Mouse (Mus musculus): Measurements from ENCODE around the gene Ooep.
"Not testable (repeated sequence)": the region's sequence is repeated elsewhere in the genome, so short reads cannot be mapped to it uniquely, and the experiment has no call there.

Gene Ooep

GRCm38 (mm10) chr9:78365850-78366544, 12.5 kb downstream of the Ooep start:
- DNase-seq = no peak

DNA sequence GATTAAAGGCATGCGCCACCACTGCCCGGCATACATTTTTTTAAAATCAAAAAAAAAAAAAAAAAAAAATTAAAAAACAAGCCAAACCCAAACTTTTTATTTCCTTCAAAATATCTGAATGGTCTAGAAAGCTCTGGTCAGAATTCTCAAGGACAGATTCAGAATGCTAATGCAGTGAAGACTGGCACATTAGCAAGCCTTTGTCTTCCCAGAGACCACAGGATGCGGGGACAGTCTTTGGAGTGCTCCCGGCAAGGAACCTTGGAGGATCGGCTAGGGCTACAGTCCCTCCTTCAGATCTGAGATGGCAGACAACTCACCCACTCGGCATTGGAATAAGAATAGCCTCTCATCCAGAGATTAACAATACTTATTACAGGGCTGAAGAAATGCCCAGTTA, 13.8 kb downstream of the Ooep start:
- no peak for DNase-seq

DNA sequence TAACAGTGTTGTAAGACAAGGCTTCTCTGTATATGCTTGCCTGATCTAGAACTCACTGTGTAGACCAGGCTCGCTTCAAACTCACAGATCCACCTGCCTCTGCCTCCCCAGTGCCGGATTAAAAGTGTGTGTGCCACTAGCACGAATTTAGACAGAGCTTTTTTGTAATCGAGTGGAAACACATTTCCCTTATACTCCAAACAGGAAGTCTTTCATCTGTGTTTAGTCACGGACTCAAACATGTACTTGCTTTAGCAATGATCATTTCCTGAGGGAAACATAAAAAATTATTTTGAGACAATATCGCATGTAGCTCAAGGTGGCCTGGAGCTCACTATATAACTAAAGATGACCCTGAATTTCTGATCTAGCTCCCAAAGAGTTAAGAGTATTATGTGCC, 15.2 kb downstream of the Ooep start:
- no peak for DNase-seq

DNA sequence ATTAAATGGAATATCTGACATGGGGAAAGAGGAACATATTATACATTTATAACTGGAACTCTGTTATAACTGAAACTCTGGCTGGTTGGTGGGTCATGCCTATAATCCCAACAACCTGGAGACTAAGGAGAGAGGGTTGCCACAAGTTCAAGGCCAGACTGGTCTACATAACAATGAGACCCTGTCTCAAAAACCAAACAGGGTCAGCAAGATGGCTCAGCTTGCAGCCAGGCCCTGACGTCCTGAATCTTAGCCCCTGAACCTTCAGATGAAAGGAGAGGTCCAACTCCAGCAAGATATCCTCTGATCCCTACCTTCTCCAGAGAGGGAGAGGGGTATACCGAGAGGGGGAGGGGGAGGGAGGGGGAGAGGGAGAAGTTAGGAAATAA, 18.0 kb downstream of the Ooep start:
- DNase-seq = no peak

DNA sequence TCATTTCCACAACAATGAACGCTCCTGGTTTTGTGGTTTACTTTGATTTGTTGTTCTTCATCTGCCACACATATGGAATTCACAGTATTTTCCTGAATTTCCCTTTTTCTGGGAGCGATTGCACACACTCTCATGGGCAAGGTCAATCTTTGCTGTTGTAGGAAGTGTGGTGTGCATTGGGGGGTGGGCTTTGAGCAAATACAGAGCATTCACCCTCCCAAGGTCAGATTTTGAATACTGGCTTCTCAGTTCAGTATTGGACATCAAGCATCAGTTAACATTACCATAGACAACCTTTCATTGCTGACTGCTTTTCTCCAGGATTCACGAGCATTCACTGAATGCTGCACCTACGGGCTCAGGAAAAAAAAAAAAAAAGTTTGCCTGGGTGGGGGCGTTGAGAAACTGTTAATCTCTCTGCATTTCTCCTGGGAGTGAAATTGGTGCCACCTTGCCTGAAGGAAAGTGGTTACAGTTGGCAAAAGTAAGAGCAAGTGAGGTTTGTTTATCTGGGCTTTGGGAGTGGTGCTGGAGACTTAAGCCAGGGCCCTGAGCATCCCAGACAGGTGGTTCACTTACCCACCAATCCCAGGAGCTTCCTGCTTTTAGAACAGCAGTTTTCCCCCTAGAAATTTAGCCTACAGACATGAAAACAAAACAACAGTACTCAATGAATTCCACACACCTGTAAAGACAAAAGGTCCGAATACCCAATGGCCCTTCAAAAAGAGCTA, 18.6 kb downstream of the Ooep start:
- no peak for DNase-seq

DNA sequence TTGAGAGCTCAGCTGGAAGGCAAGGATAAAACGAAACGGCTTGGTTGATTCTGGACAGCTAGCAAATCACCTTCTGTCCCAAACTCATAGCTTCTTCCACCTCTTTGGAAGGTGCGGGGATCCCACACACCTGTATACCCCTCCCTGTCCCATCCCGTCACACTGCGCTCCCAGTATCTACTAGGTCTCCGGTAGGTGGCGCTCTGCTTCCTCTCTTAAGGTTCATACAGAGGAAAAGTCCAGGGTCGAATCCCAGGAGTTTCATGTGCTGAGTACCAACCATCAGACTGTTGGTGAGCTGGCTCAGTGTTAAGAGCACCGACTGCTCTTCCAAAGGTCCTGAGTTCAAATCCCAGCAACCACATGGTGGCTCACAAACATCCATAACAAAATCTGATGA, 20.5 kb downstream of the Ooep start:
- peak; percentile 14 for DNase-seq

DNA sequence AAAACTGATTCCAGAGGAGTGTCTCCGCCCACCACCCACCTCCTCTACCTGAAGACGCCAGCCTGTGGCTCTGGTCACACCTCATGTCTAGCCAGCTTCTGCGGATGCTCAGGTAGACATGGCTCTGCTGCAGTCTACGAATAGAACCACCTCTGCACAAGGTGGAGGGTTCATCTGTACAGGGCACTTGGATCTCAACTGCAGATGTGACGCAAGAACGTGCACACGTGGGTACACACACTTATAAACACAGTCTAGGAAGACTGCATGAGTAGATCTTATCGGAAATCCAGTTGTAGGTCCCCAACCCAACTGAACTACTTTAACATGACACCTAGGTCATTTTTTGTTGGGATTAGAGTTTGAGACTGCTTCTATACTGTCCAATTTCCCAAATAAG, 22.9 kb downstream of the Ooep start, which contains the start of gene Gsta2:
TSS of gene Gsta2 (minus strand) at position 178 of the 400 bp plus-strand sequence.
- no peak for DNase-seq

DNA sequence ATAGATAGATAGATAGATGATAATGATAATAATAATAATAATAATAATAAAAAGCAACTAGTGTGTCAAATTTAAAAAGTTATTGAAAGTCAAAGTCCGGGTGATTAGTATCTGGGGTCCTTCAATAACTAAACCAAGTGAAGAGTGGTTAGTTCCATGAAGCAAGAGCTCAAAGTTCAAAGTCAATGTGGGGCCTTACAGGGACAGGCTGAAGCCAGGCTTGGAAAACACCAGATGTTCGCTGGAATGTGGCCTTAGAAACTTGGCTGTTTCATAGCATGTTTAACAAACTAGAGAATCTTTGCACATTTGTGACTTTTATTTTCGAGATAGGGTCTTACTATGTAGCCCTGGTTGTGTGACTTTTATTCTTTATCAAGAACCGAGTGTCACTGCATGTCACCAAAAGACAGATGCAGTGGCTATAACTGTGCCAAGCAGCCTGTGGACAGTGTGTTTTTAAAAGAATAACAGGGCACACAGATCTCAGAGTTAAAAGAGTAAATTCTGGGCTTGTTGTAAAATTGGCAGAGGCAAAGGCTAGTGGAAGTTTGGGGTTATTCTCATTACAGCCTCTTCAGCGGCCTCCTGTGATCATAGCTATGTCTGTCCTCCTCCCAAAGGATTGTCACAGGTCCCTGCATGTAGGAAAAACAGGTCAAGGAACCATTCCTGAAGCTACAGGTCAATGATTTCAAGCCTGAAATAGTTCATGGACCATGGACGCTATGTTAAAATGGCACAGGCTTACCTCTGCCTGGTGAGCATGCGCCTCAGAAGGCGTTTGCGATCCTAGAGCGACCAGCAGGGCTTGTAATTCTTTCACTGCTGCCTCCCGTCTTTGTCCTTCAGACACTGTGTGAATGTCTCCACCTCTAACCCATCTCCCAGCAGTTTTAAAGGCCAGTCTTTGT, 23.6 kb downstream of the Ooep start:
- no peak for DNase-seq

GRCm38 (mm10) chr9:78351504-78352220, 26.9 kb downstream of the Ooep start:
- no peak for DNase-seq

DNA sequence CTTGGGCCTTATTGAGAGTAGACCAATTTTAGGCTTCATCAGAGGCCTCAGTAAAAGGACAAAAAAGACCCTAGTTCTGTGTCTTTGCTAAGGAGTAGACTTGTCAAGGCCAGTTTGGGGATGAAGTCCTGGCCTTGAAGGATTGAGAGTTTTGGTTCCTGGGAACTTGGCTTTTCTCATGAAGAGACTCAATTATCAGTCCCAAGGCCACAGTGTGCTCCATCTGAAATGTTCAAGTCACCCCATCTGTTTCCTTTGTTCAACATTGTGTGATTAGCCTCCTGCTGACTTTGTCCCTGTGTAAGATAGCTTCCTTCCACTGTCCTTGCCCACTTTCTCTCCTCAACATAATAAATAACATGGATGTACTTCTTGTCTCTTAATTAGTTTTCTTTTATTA, 28.5 kb downstream of the Ooep start:
- DNase-seq = not testable (repeated sequence)

DNA sequence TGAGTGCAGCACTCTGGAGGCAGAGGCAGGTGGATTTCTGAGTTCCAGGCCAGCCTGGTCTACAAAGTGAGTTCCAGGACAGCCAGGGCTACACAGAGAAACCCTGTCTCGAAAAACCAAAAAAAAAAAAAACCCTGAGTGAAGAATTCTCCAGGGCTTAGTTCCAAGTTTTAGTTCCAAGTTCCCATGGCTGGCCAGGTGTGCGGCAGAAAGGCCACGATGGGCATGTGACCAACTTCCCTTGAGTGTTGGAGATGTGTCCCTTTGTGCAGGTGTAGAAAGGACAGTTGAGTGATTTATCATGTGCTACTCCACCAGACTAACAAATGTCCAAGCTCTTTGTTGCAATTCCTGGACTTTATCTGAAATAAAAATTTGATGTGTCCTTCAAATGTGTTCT, 29.4 kb downstream of the Ooep start:
- not testable (repeated sequence) for DNase-seq

DNA sequence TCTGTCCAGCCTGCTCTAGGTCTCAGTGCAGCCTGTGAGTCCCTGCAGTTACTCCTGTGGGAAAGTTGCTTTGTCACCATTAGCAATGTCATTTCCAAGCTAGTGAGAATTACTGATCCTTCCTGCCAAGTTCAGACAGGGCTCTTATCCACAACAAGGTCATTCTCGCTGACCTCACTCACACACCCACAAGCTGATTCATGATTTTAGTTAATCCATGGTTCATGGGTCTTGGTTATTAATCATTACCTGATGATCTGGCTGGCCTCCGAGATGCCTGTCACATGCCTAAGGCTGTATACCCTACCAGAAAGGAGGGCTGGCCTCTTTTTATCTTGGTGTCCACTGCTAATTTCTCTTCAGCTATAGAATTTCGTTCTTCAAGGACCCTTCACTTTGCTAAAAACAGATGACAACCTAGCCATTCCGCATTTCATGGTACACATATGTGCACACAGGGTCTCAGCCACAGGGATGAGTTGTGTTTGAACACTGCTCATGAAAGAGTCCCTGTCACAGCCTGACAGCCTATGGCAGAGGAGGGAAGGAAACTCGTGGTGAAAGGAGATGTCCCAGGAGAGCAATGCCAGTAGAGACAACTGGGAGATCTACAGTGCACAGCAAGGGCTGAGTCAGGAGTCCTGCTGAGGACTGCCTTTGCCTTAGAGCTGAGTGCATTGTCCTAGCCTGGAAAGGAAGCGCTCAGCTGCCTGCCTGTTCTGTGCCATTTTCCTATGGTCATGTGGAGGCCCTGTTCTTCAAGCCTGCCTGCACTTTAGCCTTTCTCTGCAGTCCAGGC, 30.1 kb downstream of the Ooep start:
- DNase-seq = not testable (repeated sequence)

- no peak for DNase-seq
These were observed 31.5 kb downstream of the Ooep start for GRCm38 (mm10) chr9:78347004-78347403.

DNA sequence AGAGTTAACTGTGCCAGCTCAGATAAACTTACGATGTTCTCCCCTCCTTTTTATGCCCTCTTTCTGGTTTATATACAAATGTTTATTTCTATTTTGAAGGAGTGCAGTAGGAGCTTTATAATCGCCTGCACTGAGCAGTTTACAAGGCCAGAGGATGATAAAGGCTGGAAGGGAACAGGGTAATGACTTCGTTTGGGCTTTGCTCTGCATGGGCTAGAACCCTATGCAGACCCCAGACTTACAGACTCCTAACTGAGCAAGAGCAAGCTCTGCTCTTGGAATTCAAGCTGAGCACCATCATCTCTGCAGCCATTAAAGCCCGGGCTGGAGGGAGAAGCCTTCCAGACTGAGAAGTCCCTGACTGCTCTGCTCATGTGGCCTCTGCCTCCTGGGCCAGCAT, 33.3 kb downstream of the Ooep start:
- DNase-seq = not testable (repeated sequence)

GRCm38 (mm10) chr9:78343055-78343454, 35.5 kb downstream of the Ooep start:
- not testable (repeated sequence) for DNase-seq

DNA sequence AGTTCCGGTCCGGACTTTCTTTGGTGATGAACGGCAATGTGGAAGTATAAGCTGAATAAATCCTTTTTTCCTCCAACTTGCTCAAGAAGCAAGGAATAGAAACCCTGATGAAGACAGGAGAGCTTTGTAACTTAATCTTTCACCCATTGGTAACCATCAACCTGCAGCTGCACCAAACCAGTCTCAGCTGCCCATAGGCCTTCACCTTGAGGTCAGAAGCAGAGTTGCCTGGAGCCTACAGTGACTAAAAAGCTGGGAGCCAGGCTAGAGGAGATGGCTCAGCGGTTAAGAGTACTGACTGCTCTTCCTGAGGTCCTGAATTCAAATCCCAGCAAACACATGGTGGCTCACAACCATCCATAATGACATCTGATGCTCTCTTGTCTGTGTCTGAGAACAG, 36.0 kb downstream of the Ooep start:
- not testable (repeated sequence) for DNase-seq

- DNase-seq = not testable (repeated sequence)
These were observed 38.2 kb downstream of the Ooep start for GRCm38 (mm10) chr9:78340324-78340723.

- not testable (repeated sequence) for DNase-seq
These were observed 41.5 kb downstream of the Ooep start for GRCm38 (mm10) chr9:78337050-78337449.

DNA sequence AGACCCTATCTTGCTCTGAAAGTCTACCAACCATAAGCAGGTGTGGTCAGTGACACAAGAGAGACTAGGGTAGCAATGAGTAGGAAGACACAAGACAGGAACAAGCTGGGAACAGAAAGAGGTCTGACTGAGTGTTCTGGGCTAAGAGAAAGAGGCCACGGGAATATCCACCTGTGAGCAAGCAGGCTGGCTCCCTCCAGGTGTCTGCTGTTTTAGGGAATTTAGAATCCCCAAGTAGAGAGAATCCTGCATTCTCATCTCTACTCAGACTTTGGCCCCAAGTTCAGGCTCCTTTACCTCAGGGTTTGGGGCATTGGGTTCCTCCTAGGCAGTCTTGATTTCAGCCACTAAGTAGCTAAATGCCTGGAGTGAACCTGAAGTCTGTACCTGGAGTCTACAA, 51.2 kb downstream of the Ooep start, which contains the start of gene Omt2b:
TSS of gene Omt2b (plus strand) at position 301 of the 400 bp plus-strand sequence.
- not testable (repeated sequence) for DNase-seq

Measured in layer of hippocampus, adult 9-11 months (tissue).